Mouse (Mus musculus): Measurements from ENCODE around the gene Ost4. TPM values are rescaled to one million over a fixed set of nuclear protein-coding genes. Genes with fewer than 3 reads are reported as not detected.

The Ost4 gene
- polyA plus RNA-seq, 1 experiment, result not detected

- no peak for TF ChIP-seq POLR2A (IDR thresholded peaks at IDR 0.05; ENCODE audit: insufficient read depth, low read depth, low read length)
- no peak for TF ChIP-seq CTCF (IDR thresholded peaks at IDR 0.05; ENCODE audit: insufficient read depth, low read depth, low read length)
- Histone ChIP-seq H3K4me3 (ENCODE audit: insufficient read depth, low read depth, low read length) (no peak overlapping the region), H3K4me1 (ENCODE audit: control insufficient read depth, insufficient read depth, low read length) (peaks cover under 1% of the 10 kb centered on the region), H3K27ac (ENCODE audit: insufficient read depth, low read depth, low read length) (no peak overlapping the region)
- WGBS, result 63% methylated on average over 4 of the region's 4 CpGs
Measured at GRCm38 (mm10) chr5:30863852-30864251, 43.7 kb downstream of the Ost4 start.

- peaks cover 20% of the 10 kb centered on the region for H3K4me1 ChIP-seq (ENCODE audit: control insufficient read depth, insufficient read depth, low read length)
- H3K27ac ChIP-seq (ENCODE audit: insufficient read depth, low read depth, low read length), result no peak overlapping the region
- no peak overlapping the region for H3K4me3 ChIP-seq (ENCODE audit: insufficient read depth, low read depth, low read length)
- whole genome bisulfite sequencing, result 77% methylated on average over 2 of the region's 2 CpGs
- TF ChIP-seq POLR2A (IDR thresholded peaks at IDR 0.05; ENCODE audit: insufficient read depth, low read depth, low read length) (no peak), CTCF (IDR thresholded peaks at IDR 0.05; ENCODE audit: insufficient read depth, low read depth, low read length) (no peak)
Measured at GRCm38 (mm10) chr5:30856124-30856523, 51.5 kb downstream of the Ost4 start.

Other genes starting within 250 kb of the Ost4 start
- 423 TPM in 1 of 2 replicates, not detected in the other for gene Cenpa, start 241.0 kb downstream of the Ost4 start, polyA plus RNA-seq (2012; ENCODE audit: insufficient read depth, insufficient read length, low replicate concordance, missing spikeins)
- gene Dpysl5, start 196.2 kb downstream of the Ost4 start, polyA plus RNA-seq (2012; ENCODE audit: insufficient read depth, insufficient read length, low replicate concordance, missing spikeins), result not detected in 2 replicates
- not detected in 2 replicates for gene Mapre3, start 93.1 kb downstream of the Ost4 start, polyA plus RNA-seq (2012; ENCODE audit: insufficient read depth, insufficient read length, low replicate concordance, missing spikeins)
- gene Tmem214, start 39.8 kb downstream of the Ost4 start, polyA plus RNA-seq (2012; ENCODE audit: insufficient read depth, insufficient read length, low replicate concordance, missing spikeins), result not detected in 2 replicates
- not detected in 2 replicates for gene Agbl5, start 19.1 kb downstream of the Ost4 start, polyA plus RNA-seq (2012; ENCODE audit: insufficient read depth, insufficient read length, low replicate concordance, missing spikeins)
- not detected in 2 replicates for gene Emilin1, start 5.6 kb upstream of the Ost4 start, polyA plus RNA-seq (2012; ENCODE audit: insufficient read depth, insufficient read length, low replicate concordance, missing spikeins)
- not detected in 2 replicates for gene Khk, start 13.6 kb upstream of the Ost4 start, polyA plus RNA-seq (2012; ENCODE audit: insufficient read depth, insufficient read length, low replicate concordance, missing spikeins)
- gene Cgref1, start 37.8 kb upstream of the Ost4 start, polyA plus RNA-seq (2012; ENCODE audit: insufficient read depth, insufficient read length, low replicate concordance, missing spikeins), result not detected in 2 replicates
- not detected in 2 replicates for gene Preb, start 52.6 kb upstream of the Ost4 start, polyA plus RNA-seq (2012; ENCODE audit: insufficient read depth, insufficient read length, low replicate concordance, missing spikeins)
- not detected in 2 replicates for gene Tcf23, start 60.9 kb upstream of the Ost4 start, polyA plus RNA-seq (2012; ENCODE audit: insufficient read depth, insufficient read length, low replicate concordance, missing spikeins)
- gene Atraid, start 140.5 kb upstream of the Ost4 start, polyA plus RNA-seq (2012; ENCODE audit: insufficient read depth, insufficient read length, low replicate concordance, missing spikeins), result not detected in 2 replicates
- not detected in 2 replicates for gene Slc5a6, start 141.1 kb upstream of the Ost4 start, polyA plus RNA-seq (2012; ENCODE audit: insufficient read depth, insufficient read length, low replicate concordance, missing spikeins)
- gene Cad, start 147.0 kb upstream of the Ost4 start, polyA plus RNA-seq (2012; ENCODE audit: insufficient read depth, insufficient read length, low replicate concordance, missing spikeins), result not detected in 2 replicates
- not detected in 2 replicates for gene Dnajc5g, start 198.5 kb upstream of the Ost4 start, polyA plus RNA-seq (2012; ENCODE audit: insufficient read depth, insufficient read length, low replicate concordance, missing spikeins)
- gene Slc30a3, start 200.4 kb upstream of the Ost4 start, polyA plus RNA-seq (2012; ENCODE audit: insufficient read depth, insufficient read length, low replicate concordance, missing spikeins), result not detected in 2 replicates
- gene Trim54, start 208.9 kb upstream of the Ost4 start, polyA plus RNA-seq (2012; ENCODE audit: insufficient read depth, insufficient read length, low replicate concordance, missing spikeins), result not detected in 2 replicates
- gene Ucn, start 231.0 kb upstream of the Ost4 start, polyA plus RNA-seq (2012; ENCODE audit: insufficient read depth, insufficient read length, low replicate concordance, missing spikeins), result not detected in 2 replicates
- gene Mpv17, start 246.5 kb upstream of the Ost4 start, polyA plus RNA-seq (2012; ENCODE audit: insufficient read depth, insufficient read length, low replicate concordance, missing spikeins), result not detected in 2 replicates